Mouse (Mus musculus) small intestine, adult 2 months (tissue): ENCODE measurements around the gene Vmn1r17.

Experiments used
- CTCF ChIP-seq: fragments of 200-500 bp; IDR thresholded peaks from 2 replicates; pipeline ENCODE4 v1.5.1; 2012; ENCODE audit warnings: low read depth, mild to moderate bottlenecking, control low read depth, inconsistent platforms, low read length, moderate library complexity, mixed read lengths; ENCODE audit not compliant: insufficient replicate concordance, insufficient read length; ENCODE audit errors: extremely low read depth
- POLR2A ChIP-seq: fragments of 200-500 bp; IDR thresholded peaks from 2 replicates; pipeline ENCODE4 v1.6.1; 2012; ENCODE audit warnings: low read depth, mild to moderate bottlenecking, control low read depth, inconsistent platforms, low read length, moderate library complexity

DNA sequence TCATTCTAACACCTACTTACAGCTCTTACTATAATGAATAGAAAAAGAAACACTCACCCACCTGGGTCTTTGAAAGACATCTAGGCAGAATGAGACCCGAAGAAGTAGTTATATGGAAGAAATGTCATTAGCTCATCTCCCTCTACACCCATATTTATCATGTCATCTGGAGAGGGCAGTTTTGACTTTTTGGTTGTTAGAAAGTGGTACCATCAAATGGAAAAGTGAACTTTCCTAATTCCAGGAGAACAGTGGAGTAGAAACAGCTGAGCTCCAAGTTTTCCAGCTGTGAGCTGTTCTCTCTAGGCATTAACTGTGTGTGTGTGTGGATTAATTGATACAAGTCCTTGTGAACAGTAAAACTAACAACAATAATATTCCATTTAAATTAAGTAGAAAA lies at the start of gene Vmn1r17:
- TF ChIP-seq POLR2A (no peak), CTCF (no peak)
